Mouse (Mus musculus) layer of hippocampus, adult 9-10 months (tissue): Measurements from ENCODE around the gene Olfr1325.
"Not testable (repeated sequence)": the region's sequence is repeated elsewhere in the genome, so short reads cannot be mapped to it uniquely, and the experiment has no call there.

ENCODE experiments used
- DNase-seq: peaks from one replicate; pipeline ENCODE4 v3.0.0; 2022; ENCODE audit warnings: low spot score

Gene Olfr1325

GRCm38 (mm10) chrX:74592379-74592778, at the start of gene Olfr1325:
Olfr1325 (plus strand) TSS chrX:74592679.
- no peak for DNase-seq

- DNase-seq = no peak
These were observed 17.7 kb upstream of the Olfr1325 start, which contains the start of gene Olfr1326-ps1 for GRCm38 (mm10) chrX:74574788-74575187. Olfr1326-ps1 (minus strand) TSS chrX:74574888.

GRCm38 (mm10) chrX:74645466-74646323, 53.2 kb downstream of the Olfr1325 start, which contains the start of gene Gm5640:
Gm5640 (minus strand) TSS chrX:74645635.
- not testable (repeated sequence) for DNase-seq

DNA sequence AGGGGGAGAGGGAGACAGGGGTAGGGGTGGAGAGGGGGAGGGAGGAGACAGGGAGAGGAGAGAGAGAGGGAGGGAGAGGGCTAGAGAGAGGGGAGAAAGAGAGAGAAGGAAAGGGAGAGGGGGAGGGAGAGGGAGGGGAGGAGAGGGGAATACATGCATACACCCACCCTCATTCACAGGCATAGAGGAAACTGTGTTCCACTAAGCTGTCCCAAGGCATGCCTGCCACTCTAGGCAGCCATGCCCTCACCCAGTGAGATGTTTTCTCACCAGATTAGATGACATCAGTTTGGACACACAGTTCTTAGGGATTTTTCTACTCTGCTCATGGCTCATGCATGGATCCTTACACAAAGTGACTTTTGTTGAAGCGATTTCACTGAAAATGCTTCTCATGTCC, 53.9 kb downstream of the Olfr1325 start:
- not testable (repeated sequence) for DNase-seq
